Mouse (Mus musculus): Measurements from ENCODE around the gene Rps10. TPM values are rescaled to one million over a fixed set of nuclear protein-coding genes. Genes with fewer than 3 reads are reported as not detected.

The Rps10 gene
- polyA plus RNA-seq, 1 experiment: 1,308 TPM

DNA sequence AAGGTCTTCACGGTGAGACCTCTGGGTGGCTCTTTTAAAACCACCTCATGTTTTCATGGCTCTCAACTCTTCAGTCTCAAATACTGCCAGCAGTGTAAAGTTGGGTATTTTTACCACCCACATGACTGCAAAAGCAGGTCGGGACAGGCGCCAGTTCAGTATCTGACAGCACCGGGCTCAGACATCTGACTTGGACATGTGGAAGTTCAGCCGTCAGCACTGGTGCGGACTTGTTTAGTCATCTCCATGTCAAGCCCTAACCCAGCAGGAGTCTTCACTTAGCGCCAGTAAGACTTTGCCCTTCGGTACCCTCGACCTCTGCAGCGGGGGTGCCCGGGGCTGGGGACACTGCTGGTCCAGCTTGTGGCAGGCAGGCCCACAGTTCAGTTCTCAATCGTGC lies 49.2 kb downstream of the Rps10 start:
- peaks cover 8% of the 10 kb centered on the region for H3K4me1 ChIP-seq (ENCODE audit: control insufficient read depth, insufficient read depth, insufficient read length, low read length)
- peaks cover 13% of the 10 kb centered on the region; the same call in 1 of the 2 replicates for H3K36me3 ChIP-seq (ENCODE audit: control insufficient read depth, insufficient read depth, low read length)
- no peak overlapping the region for H3K27ac ChIP-seq (ENCODE audit: insufficient read depth, low read depth, low read length)
- WGBS: 84% methylated on average over 12 of the region's 12 CpGs
- TF ChIP-seq CTCF (IDR thresholded peaks at IDR 0.05; ENCODE audit: extremely low read depth, insufficient read length, insufficient replicate concordance, low read depth, low read length) (no peak), POLR2A (IDR thresholded peaks at IDR 0.05; ENCODE audit: low read depth, low read length) (no peak)
- no peaks in the 10 kb centered on the region for H3K27me3 ChIP-seq (ENCODE audit: control insufficient read depth, insufficient read depth, low read length)
- H3K4me3 ChIP-seq (ENCODE audit: low read depth, low read length): no peak overlapping the region

DNA sequence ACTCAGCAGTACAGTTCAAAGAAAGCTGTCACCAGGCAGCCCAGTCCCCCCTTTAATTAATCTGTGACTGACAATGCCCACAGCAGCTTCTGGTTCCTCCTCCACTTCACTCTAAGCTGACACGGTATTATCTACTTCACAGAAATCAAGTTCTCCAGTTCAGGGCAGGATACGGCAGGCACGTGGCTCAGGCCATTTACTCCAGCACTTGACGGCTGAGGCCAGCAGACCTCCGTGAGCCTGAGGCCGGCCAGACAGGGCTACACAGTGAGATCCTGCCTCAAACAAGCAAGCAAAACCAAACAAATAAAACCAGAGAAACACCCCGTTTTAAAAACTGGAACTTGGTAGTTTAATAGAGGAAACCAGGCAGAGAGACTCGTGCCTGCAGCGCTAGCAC lies 49.8 kb downstream of the Rps10 start:
- peaks cover 5% of the 10 kb centered on the region for H3K4me1 ChIP-seq (ENCODE audit: control insufficient read depth, insufficient read depth, insufficient read length, low read length)
- H3K36me3 ChIP-seq (ENCODE audit: control insufficient read depth, insufficient read depth, low read length): peaks cover 17% of the 10 kb centered on the region
- 77% methylated on average over 9 of the region's 9 CpGs for WGBS
- H3K27me3 ChIP-seq (ENCODE audit: control insufficient read depth, insufficient read depth, low read length): no peaks in the 10 kb centered on the region
- no peak overlapping the region for H3K27ac ChIP-seq (ENCODE audit: insufficient read depth, low read depth, low read length)
- TF ChIP-seq POLR2A (IDR thresholded peaks at IDR 0.05; ENCODE audit: low read depth, low read length) (no peak), CTCF (IDR thresholded peaks at IDR 0.05; ENCODE audit: extremely low read depth, insufficient read length, insufficient replicate concordance, low read depth, low read length) (no peak)
- H3K4me3 ChIP-seq (ENCODE audit: low read depth, low read length): no peak overlapping the region

DNA sequence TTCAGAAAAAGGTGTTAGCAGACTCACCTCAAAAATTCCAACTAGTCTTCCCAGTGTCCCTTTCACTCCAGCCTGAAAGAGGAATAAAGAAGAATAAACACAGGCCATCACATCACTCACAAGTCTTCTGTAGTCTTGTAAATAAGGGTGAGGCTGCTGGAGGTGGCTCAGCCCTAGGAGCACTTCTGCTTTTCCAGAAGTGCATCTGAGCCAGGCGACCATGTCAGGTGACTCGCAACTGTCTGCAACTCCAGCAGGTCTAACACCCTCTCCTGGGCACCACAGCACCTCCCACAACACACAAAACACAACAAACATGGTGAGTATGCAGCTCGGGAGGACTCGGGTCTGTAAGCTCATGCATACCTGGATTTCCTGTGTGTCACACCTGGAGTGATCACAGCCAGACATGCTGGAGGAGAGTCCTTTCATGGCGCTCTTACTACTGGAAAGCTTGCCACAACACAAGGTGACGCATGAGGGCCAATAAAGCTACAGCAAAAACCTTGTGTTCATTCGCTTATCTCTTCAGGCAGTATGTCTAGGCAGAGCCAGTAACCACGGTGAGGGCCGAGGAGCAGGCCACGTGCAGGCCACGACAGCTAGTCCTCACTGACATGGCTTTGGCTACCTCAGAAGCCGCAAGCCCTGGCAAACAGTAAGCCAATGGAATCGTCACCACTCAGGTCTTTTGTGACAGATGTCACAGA lies 53.1 kb downstream of the Rps10 start:
- H3K36me3 ChIP-seq (ENCODE audit: control insufficient read depth, insufficient read depth, low read length): peaks cover 37% of the 10 kb centered on the region
- no peaks in the 10 kb centered on the region for H3K27me3 ChIP-seq (ENCODE audit: control insufficient read depth, insufficient read depth, low read length)
- WGBS: 84% methylated on average over 13 of the region's 13 CpGs
- no peak overlapping the region for H3K27ac ChIP-seq (ENCODE audit: insufficient read depth, low read depth, low read length)
- TF ChIP-seq CTCF (IDR thresholded peaks at IDR 0.05; ENCODE audit: extremely low read depth, insufficient read length, insufficient replicate concordance, low read depth, low read length) (no peak), POLR2A (IDR thresholded peaks at IDR 0.05; ENCODE audit: low read depth, low read length) (no peak)
- peaks cover 2% of the 10 kb centered on the region for H3K4me1 ChIP-seq (ENCODE audit: control insufficient read depth, insufficient read depth, insufficient read length, low read length)
- no peak overlapping the region for H3K4me3 ChIP-seq (ENCODE audit: low read depth, low read length)

Other genes starting within 250 kb of the Rps10 start
- 0.88 and 4.1 TPM in 2 replicates for gene Grm4, start 115.3 kb downstream of the Rps10 start, polyA plus RNA-seq (2012; rRNA removed)
- gene Hmga1, start 80.2 kb downstream of the Rps10 start, polyA plus RNA-seq (2012; rRNA removed): 63.0 and 91.0 TPM in 2 replicates
- gene AI413582, start 70.9 kb downstream of the Rps10 start, polyA plus RNA-seq (2012; rRNA removed): 21.6 and 34.7 TPM in 2 replicates
- 26.8 and 58.9 TPM in 2 replicates for gene Nudt3, start 13.2 kb downstream of the Rps10 start, polyA plus RNA-seq (2012; rRNA removed)
- gene RPS10-NUDT3, start 1.4 kb downstream of the Rps10 start, polyA plus RNA-seq (2012; rRNA removed): not detected in 2 replicates
- 1.2 and 2.2 TPM in 2 replicates for gene Pacsin1, start 18.8 kb upstream of the Rps10 start, polyA plus RNA-seq (2012; rRNA removed)
- 43.8 and 57.5 TPM in 2 replicates for gene Spdef, start 92.3 kb upstream of the Rps10 start, polyA plus RNA-seq (2012; rRNA removed)
- 45.6 and 89.6 TPM in 2 replicates for gene D17Wsu92e, start 184.0 kb upstream of the Rps10 start, polyA plus RNA-seq (2012; rRNA removed)
- gene Snrpc, start 201.5 kb upstream of the Rps10 start, polyA plus RNA-seq (2012; rRNA removed): 60.8 and 108 TPM in 2 replicates
- gene Uhrf1bp1, start 219.8 kb upstream of the Rps10 start, polyA plus RNA-seq (2012; rRNA removed): 1.8 TPM in 2 replicates

Measured in small intestine, adult 2 months (tissue).